Mouse (Mus musculus) adrenal gland, postnatal 10 days (tissue): ENCODE data around the gene Arhgap30. TPM values are rescaled to one million over a fixed set of nuclear protein-coding genes. Genes with fewer than 3 reads are reported as not detected.

Experiments
- DNase-seq: peaks from one replicate; pipeline ENCODE4 v3.0.0; 2021; ENCODE audit warnings: mixed read lengths
- long read RNA-seq, 2 experiments: library from polyadenylated mRNA; stranded (forward); transcript quantifications; one replicate each; pipeline ENCODE4 v2.0.0; 2021
- total RNA-seq, 2 experiments: library from RNA; stranded (reverse); gene quantifications; 2 replicates each; pipeline ENCODE4 v1.2.3; 2021

The Arhgap30 gene
- 1 to 10 TPM; 5.1 to 6.1 TPM for total RNA-seq
- long read RNA-seq, experiment 1, full-length matches to known transcripts: 1 of 4 reads
- long read RNA-seq, experiment 1, partial matches to known transcripts: 0 of 4 reads
- long read RNA-seq, experiment 1, other reads (novel, unspliced or antisense): 3 of 4 reads
- long read RNA-seq, experiment 2, partial matches to known transcripts: 1 of 2 reads
- long read RNA-seq, experiment 2, other reads (novel, unspliced or antisense): 1 of 2 reads

DNA sequence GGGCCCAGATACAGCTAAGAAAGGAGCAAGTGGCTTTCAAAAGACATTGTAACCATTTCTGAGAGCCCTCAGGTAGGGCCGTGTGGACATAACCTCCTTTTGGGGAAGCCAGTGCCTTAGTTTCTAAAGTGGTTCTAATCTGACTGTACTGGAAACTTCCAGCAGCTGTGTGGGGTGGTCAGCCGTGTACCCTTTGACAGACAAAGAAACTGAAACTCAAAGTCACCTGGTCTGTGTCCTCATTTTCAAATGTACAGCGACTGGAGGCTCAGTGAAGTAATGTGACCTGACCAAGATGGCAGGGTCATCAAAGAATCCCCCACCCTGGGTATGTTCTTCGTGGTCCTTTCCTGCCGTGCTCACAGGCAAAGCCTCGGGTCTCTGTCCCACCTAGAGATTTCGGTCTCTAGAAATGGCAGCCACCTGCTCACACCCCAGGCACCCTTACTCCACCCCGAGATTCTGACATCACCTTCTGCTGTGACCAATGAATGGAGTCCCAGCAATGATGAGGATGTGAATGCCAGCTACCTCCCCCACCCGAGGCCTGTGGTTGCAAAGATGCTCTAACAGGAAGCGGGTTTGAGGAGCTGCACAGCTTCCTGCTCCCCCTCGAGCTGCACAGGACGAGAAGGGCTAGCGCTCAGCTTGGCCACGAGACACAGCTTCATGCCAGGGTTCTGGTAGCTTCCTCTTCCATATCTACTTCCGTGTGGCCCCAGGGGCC is at the start of gene Arhgap30:
Gene Arhgap30, plus strand, starts transcription at position 579 of the 727 bp plus-strand sequence.
- no peak for DNase-seq

- no peak for DNase-seq
Observed at GRCm38 (mm10) chr1:171342262-171343207, 46.2 kb upstream of the Arhgap30 start.

DNA sequence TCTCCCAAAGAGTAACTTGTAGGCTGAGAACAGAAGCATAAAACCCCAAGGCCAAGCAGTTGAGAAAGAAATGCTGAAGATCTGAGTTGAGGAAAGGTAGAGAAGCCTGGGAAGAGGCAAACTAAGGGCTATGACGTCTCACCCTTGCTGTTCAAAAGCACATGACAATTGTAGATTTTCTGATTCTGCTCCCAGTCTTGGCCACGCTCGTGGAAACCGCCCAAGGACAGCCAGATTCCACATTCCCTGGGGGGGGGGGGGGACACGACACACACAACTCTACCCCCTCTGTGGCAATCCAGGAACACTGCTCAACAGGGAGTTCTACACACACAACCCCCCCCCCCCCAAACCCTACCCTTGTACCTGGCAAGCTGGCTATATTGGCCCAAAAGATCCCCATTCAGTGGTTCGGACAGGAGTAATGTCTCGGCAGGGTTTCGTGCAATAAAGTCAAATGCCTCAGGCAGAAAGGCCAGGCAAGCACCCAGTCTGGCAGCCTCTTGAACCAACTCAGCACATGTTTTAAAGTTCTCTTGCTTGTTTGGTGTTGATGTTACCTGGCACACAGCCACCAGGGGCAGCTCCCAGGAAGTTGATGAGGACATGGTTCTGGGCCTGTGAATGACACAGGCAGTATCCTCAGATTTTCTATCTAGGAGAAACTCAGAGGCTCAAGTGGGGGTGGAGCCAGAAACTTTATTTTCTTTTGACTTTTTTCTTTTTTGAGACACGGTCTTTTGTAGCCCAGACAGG is 44.7 kb upstream of the Arhgap30 start:
- peak; percentile 60 for DNase-seq

GRCm38 (mm10) chr1:171344715-171345114 is 44.0 kb upstream of the Arhgap30 start:
- DNase-seq: no peak

GRCm38 (mm10) chr1:171345225-171346094 is 43.3 kb upstream of the Arhgap30 start, which contains the start of the genes Nit1 and Pfdn2:
Gene Nit1, minus strand, starts transcription at chr1:171345646.
Gene Pfdn2, plus strand, starts transcription at chr1:171345670.
- DNase-seq: peak; percentile 95

GRCm38 (mm10) chr1:171346095-171346450 is 42.7 kb upstream of the Arhgap30 start:
- DNase-seq: no peak

DNA sequence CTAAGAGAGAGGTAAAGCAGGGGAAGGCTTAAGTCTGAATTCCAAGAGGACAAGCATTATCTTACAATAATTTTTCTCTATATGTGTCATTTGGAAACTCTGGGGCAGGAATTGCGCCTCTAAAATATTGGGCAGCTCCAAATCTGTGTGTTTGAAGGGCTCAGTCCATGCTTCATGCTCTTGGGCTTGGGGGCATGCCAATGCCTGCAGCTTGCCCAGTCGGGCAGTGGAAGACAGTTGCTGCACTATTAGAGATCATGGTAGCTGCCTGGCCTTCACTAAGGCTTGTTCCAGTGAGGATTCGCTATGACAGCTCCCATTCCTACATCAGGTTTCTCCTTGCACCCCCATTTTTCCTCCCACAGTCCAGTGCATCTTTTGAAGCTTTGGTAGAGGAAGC is 40.1 kb upstream of the Arhgap30 start:
- DNase-seq: peak; percentile 58

DNA sequence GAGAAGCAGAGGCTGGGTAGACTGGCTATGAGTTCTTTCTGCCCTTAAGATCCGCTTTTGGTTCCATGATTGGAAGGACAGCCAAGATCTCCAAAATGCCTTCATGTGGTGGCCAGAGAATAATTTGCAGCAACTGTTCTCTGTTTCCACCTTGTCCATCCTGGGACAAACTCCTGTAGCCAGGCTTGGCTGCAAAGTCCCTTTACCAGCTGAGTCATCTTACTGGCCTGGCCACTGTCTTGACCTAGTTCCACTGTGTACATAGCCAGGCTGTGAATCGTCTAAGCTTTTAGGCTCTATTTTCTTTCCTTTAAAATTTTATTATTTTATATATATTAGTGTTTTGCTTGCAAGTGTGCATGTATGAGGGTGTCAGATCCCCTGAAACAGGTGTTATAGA is 39.5 kb upstream of the Arhgap30 start:
- DNase-seq: no peak

DNA sequence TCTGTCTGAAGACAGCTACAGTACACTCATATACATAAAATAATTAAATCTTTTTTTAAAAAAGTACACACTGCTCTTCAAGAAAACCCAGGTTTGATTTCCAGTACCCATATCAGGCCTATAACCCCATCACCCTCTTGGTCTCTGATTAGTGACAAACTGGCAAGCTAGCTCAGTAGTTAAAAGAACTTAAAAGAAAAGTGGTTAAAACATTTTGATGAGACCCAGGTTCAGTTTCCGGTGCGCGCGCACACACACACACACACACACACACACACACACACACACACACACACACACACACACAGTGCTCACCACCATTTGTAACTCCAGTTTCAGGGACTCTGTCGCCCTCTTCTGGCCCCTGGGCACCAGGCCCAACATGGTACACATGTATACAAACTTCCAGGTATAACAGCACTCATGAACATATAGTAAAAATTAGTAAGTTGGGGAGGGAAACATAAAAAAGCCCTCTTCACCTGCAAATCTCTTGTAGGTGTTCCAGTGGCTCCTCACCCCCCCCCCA is 32.9 kb upstream of the Arhgap30 start:
- DNase-seq: no peak

GRCm38 (mm10) chr1:171356814-171357213 is 31.9 kb upstream of the Arhgap30 start:
- DNase-seq: no peak

GRCm38 (mm10) chr1:171358421-171358820 is 30.3 kb upstream of the Arhgap30 start:
- DNase-seq: no peak

DNA sequence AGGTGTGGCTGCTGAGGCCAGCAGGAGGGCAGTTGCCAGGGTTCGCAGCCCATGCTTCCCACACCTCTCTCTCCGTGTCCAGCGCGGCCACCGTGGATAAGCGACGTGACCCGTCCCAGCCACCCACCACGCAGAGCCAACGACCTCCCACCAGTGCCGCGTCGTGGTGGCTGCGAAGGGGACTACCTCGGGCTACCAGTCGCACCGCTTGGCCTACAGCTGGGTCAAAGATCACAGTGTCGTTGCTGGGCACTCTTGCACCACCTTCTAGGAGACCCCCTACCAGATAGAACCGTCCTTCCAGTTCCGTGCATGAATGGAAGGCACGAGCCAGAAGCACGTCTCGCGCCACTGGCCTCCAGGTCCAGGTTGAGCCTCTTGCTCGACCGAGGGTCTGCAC is 28.5 kb upstream of the Arhgap30 start:
- DNase-seq: peak; percentile 40

- DNase-seq: peak; percentile 93
Observed at GRCm38 (mm10) chr1:171360656-171361055, 28.1 kb upstream of the Arhgap30 start, which contains the start of gene Klhdc9. Gene Klhdc9, minus strand, starts transcription at chr1:171360798.

DNA sequence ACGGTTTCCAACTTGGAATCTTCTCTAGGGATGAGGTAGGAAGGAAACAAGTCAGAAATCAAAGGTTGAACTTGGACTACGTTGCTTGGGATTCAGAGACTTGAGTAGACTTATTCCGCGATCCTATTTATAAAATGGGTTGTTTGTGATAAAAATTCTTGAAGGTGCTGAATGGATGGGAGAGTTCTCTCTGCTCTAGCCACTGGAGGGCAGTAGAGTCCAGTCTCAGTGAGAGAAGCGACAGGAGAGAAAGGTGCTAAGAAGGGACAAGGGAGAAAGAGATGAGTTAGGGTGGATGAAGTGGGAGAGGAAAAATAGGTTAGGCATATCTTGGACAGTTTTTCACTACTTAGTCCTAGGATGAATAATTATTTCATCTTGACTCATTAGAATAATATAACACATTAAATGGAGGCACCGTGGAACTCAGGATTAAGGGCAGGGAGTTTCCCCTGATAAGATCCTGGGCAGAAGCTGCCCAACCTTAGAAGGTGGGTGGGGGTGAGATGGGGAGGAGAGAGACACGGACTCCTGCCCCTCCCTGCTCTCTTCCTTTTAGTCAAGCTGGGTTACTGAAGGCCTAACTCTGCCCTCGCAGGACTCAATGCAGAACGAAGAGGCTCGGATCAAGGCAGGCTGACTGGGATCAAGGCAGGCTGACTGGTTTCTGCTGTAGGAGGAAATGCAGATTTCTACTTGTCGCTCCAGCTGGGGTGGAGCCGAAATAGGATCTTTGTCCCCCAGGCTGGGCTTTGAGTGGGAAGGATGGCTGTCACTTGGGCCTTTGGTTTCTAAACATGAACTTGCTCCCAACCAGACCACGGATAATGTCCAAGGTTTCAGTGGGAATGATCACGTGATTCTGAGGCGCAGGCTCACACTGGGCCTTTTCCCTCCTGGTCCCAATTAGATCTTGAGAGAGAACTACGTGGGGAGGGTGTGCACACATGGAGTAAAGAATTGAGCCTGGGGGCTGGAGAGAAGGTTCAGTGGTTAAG is 27.3 kb upstream of the Arhgap30 start:
- peak; percentile 78 for DNase-seq

GRCm38 (mm10) chr1:171365934-171366333 is 22.8 kb upstream of the Arhgap30 start:
- no peak for DNase-seq

GRCm38 (mm10) chr1:171369845-171370556 is 18.8 kb upstream of the Arhgap30 start, which contains the start of gene Nectin4:
Gene Nectin4, plus strand, starts transcription at chr1:171370099.
- DNase-seq: no peak

- no peak for DNase-seq
Observed at GRCm38 (mm10) chr1:171372880-171373279, 15.9 kb upstream of the Arhgap30 start.

- DNase-seq: no peak
Observed at GRCm38 (mm10) chr1:171373946-171374345, 14.8 kb upstream of the Arhgap30 start.
